In the genomic region with DNA sequence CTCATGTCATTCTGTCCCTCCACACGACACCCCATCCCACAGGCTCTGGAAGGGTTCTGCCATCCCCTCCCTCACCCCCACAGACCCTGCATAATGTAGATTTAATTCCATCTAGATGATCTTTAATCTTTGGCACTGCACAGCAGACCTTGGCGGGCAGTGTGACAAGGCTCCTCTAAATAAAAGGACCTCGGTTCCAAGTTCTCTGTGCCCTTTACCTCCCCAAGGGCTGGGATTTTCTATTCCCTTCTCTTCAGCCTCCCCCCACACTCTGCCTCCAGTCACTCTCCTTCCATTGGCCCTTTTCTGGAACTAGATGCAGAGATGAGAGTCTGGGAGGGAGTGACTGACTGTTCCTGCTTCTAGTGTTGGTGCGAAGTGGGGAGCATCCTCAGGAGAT, we compare ENCODE assay signal across 18 mouse cellular contexts. TPM values are rescaled to one million over a fixed set of nuclear protein-coding genes. Genes with fewer than 3 reads are reported as not detected.
DNase-seq lines count a peak whose midpoint lies in the region; ATAC-seq and TF ChIP-seq lines count a peak whose summit lies in the region.
"Had no signal": no experiment of that assay in that cellular context is flagged by ENCODE, and none has a peak within 500 bp of the region (broad histone marks: within the 10 kb centered on the region; RNA-seq: fewer than 3 reads in every experiment).

No protein-coding gene starts in this region.

- TF ChIP-seq CTCF in midbrain, postnatal 0 days (IDR thresholded peaks at IDR 0.05) = no peak

- WGBS in hindbrain, embryonic 14.5 days = 77% methylated on average over 4 of the region's 4 CpGs
- WGBS in hindbrain, embryonic 11.5 days = 94% methylated on average over 4 of the region's 4 CpGs
- WGBS in midbrain, embryonic 10.5 days = 76% methylated on average over 4 of the region's 4 CpGs
- 42% methylated on average over 4 of the region's 4 CpGs for WGBS in midbrain, postnatal 0 days
- WGBS in intestine, embryonic 15.5 days = 77% methylated on average over 4 of the region's 4 CpGs

- H3K36me3 ChIP-seq in hindbrain, embryonic 14.5 days (replicated peaks; ENCODE audit: control insufficient read depth, insufficient read depth) = no peaks in the 10 kb centered on the region
- no peaks in the 10 kb centered on the region for H3K36me3 ChIP-seq in hindbrain, embryonic 11.5 days (ENCODE audit: control insufficient read depth, insufficient read depth, low read length)
- no peaks in the 10 kb centered on the region for H3K36me3 ChIP-seq in midbrain, embryonic 10.5 days
- H3K36me3 ChIP-seq in midbrain, postnatal 0 days (ENCODE audit: insufficient read depth, low read length) = no peaks in the 10 kb centered on the region
- no peaks in the 10 kb centered on the region for H3K36me3 ChIP-seq in intestine, embryonic 15.5 days
- H3K36me3 ChIP-seq: forebrain, embryonic 12.5 days; limb, embryonic 10.5 days; neural tube, embryonic 12.5 days had no signal

- no peak overlapping the region for H3K4me2 ChIP-seq in hindbrain, embryonic 14.5 days (replicated peaks)
- no peak overlapping the region for H3K4me2 ChIP-seq in hindbrain, embryonic 11.5 days (replicated peaks; ENCODE audit: low read depth, low read length)
- H3K4me2 ChIP-seq in midbrain, postnatal 0 days (ENCODE audit: low read depth, low read length, poor library complexity, severe bottlenecking) = 0 out of 2 replicates have a peak overlapping the region, but pooled peaks have one; percentile 22
- H3K4me2 ChIP-seq in intestine, embryonic 15.5 days (replicated peaks) = no peak overlapping the region
- H3K4me2 ChIP-seq: forebrain, embryonic 12.5 days; neural tube, embryonic 12.5 days had no signal

- no peak overlapping the region for H3K27ac ChIP-seq in hindbrain, embryonic 14.5 days
- no peak overlapping the region for H3K27ac ChIP-seq in hindbrain, embryonic 11.5 days (ENCODE audit: low read depth, low read length)
- 0 out of 2 replicates have a peak overlapping the region, but pooled peaks have one; percentile 34 for H3K27ac ChIP-seq in midbrain, embryonic 10.5 days (replicated peaks)
- peak overlapping the region; percentile 39; the same call in 1 of the 2 replicates for H3K27ac ChIP-seq in midbrain, postnatal 0 days (ENCODE audit: low read depth, low read length)
- no peak overlapping the region for H3K27ac ChIP-seq in intestine, embryonic 15.5 days
- H3K27ac ChIP-seq: forebrain, embryonic 12.5 days; heart, adult 2 months; left cerebral cortex, adult 2 months; limb, embryonic 10.5 days; neural tube, embryonic 12.5 days had no signal

- peak; percentile 52 for DNase-seq in adrenal gland, adult 2 months
- DNase-seq in adrenal gland, postnatal 25 days = no peak
- DNase-seq in hindbrain, embryonic 14.5 days (ENCODE audit: low spot score) = no peak
- no peak for DNase-seq in hindbrain, embryonic 11.5 days (ENCODE audit: low spot score)
- DNase-seq in midbrain, embryonic 10.5 days (ENCODE audit: low spot score) = no peak
- no peak for DNase-seq in midbrain, postnatal 0 days (ENCODE audit: low spot score)
- no peak for DNase-seq in heart, adult 18-20 months
- DNase-seq: cerebellum, adult 11-12 months; liver, postnatal 0 days; thymus, postnatal 25 days had no signal

- no peaks in the 10 kb centered on the region for H3K9me3 ChIP-seq in hindbrain, embryonic 14.5 days (ENCODE audit: control insufficient read depth, low read length)
- no peaks in the 10 kb centered on the region for H3K9me3 ChIP-seq in hindbrain, embryonic 11.5 days (ENCODE audit: control insufficient read depth, low read length)
- no peaks in the 10 kb centered on the region for H3K9me3 ChIP-seq in midbrain, embryonic 10.5 days (replicated peaks)
- H3K9me3 ChIP-seq in midbrain, postnatal 0 days (ENCODE audit: low read length) = no peaks in the 10 kb centered on the region
- no peaks in the 10 kb centered on the region for H3K9me3 ChIP-seq in intestine, embryonic 15.5 days
- H3K9me3 ChIP-seq: forebrain, embryonic 12.5 days; limb, embryonic 10.5 days; neural tube, embryonic 12.5 days had no signal

- no peaks in the 10 kb centered on the region for H3K27me3 ChIP-seq in hindbrain, embryonic 14.5 days (ENCODE audit: control insufficient read depth, insufficient read depth, low read length)
- H3K27me3 ChIP-seq in hindbrain, embryonic 11.5 days (ENCODE audit: control insufficient read depth, insufficient read depth, low read length) = no peaks in the 10 kb centered on the region
- H3K27me3 ChIP-seq in midbrain, embryonic 10.5 days (ENCODE audit: low read depth, poor library complexity, severe bottlenecking) = no peaks in the 10 kb centered on the region
- H3K27me3 ChIP-seq in midbrain, postnatal 0 days (ENCODE audit: insufficient read depth, low read length) = no peaks in the 10 kb centered on the region
- no peaks in the 10 kb centered on the region for H3K27me3 ChIP-seq in intestine, embryonic 15.5 days (replicated peaks)
- H3K27me3 ChIP-seq: forebrain, embryonic 12.5 days; neural tube, embryonic 12.5 days; Patski had no signal

- no peak overlapping the region for H3K9ac ChIP-seq in hindbrain, embryonic 14.5 days
- no peak overlapping the region for H3K9ac ChIP-seq in hindbrain, embryonic 11.5 days (ENCODE audit: low read depth, low read length)
- H3K9ac ChIP-seq in midbrain, postnatal 0 days (replicated peaks; ENCODE audit: low read length, poor library complexity, severe bottlenecking) = no peak overlapping the region
- no peak overlapping the region for H3K9ac ChIP-seq in intestine, embryonic 15.5 days
- H3K9ac ChIP-seq: forebrain, embryonic 12.5 days; liver, postnatal 0 days; neural tube, embryonic 12.5 days had no signal

- no peak overlapping the region for H3K4me3 ChIP-seq in hindbrain, embryonic 14.5 days (replicated peaks; ENCODE audit: low read length)
- H3K4me3 ChIP-seq in hindbrain, embryonic 11.5 days (ENCODE audit: low read depth, low read length) = no peak overlapping the region
- H3K4me3 ChIP-seq in midbrain, embryonic 10.5 days = no peak overlapping the region
- no peak overlapping the region for H3K4me3 ChIP-seq in midbrain, postnatal 0 days (ENCODE audit: low read depth, low read length)
- no peak overlapping the region for H3K4me3 ChIP-seq in intestine, embryonic 15.5 days (replicated peaks)
- H3K4me3 ChIP-seq: forebrain, embryonic 12.5 days; heart, adult 2 months; left cerebral cortex, adult 2 months; limb, embryonic 10.5 days; neural tube, embryonic 12.5 days had no signal

- ATAC-seq in hindbrain, embryonic 14.5 days (ENCODE audit: low FRiP score) = peak; percentile 8; the same call in 1 of the 2 replicates
- no peak for ATAC-seq in hindbrain, embryonic 11.5 days (ENCODE audit: low FRiP score)
- no peak for ATAC-seq in midbrain, postnatal 0 days (ENCODE audit: low FRiP score)
- ATAC-seq in intestine, embryonic 15.5 days = no peak
- ATAC-seq: CD4-positive, CD25-positive, alpha-beta regulatory T cell, adult 4 months; Patski had no signal

- H3K4me1 ChIP-seq in hindbrain, embryonic 14.5 days (replicated peaks; ENCODE audit: control insufficient read depth, insufficient read depth, low read length) = no peaks in the 10 kb centered on the region
- no peaks in the 10 kb centered on the region for H3K4me1 ChIP-seq in hindbrain, embryonic 11.5 days (replicated peaks; ENCODE audit: control insufficient read depth, insufficient read depth, low read length)
- peaks cover 22% of the 10 kb centered on the region for H3K4me1 ChIP-seq in midbrain, embryonic 10.5 days
- H3K4me1 ChIP-seq in midbrain, postnatal 0 days (ENCODE audit: insufficient read depth, low read length) = peaks cover 11% of the 10 kb centered on the region; the same call in 1 of the 2 replicates
- 0 out of 2 replicates have a peak, but pooled peaks cover 3% of the 10 kb centered on the region for H3K4me1 ChIP-seq in intestine, embryonic 15.5 days (replicated peaks)
- H3K4me1 ChIP-seq: neural tube, embryonic 12.5 days had no signal

RNA-seq across cellular contexts. Expression of a gene that starts 33.3 kb away (rescaled TPM):
- 100 to 1,000 TPM; 137 to 190 TPM for total RNA-seq in adrenal gland, adult 2 months (2021)
- polyA plus RNA-seq in adrenal gland, adult 2 months (2012; rRNA removed) = 137 and 140 TPM in 2 replicates
- 52.2 and 64.0 TPM in 2 replicates for total RNA-seq in adrenal gland, postnatal 25 days (2021)
- polyA plus RNA-seq in hindbrain, embryonic 14.5 days (2014; fragmentation: Nextera tagmentation; extraction: Ambion mirVana) = 4.7 and 5.6 TPM in 2 replicates
- 6.5 and 7.5 TPM in 2 replicates for polyA plus RNA-seq in hindbrain, embryonic 11.5 days (2014; fragmentation: Nextera tagmentation; extraction: Ambion mirVana)
- polyA plus RNA-seq in midbrain, embryonic 10.5 days (2016; fragmentation: Nextera tagmentation; extraction: Ambion mirVana) = 6.9 and 7.5 TPM in 2 replicates
- 19.4 and 19.8 TPM in 2 replicates for total RNA-seq in midbrain, postnatal 0 days (2014; rRNA removed)
- polyA plus RNA-seq in midbrain, postnatal 0 days (2015; fragmentation: Nextera tagmentation; extraction: Ambion mirVana) = 7.5 and 8.0 TPM in 2 replicates
- total RNA-seq in heart, adult 18-20 months (2021) = 100 to 1,000 TPM; 423 to 471 TPM
- polyA plus RNA-seq in intestine, embryonic 15.5 days (2015; fragmentation: Nextera tagmentation; extraction: Ambion mirVana) = 11.4 and 12.1 TPM in 2 replicates
- polyA plus RNA-seq: CD4-positive, CD25-positive, alpha-beta regulatory T cell, adult 4 months had no signal

Comparison
In these comparisons a context has a peak if more than half of its experiments do, and no peak if none do; other contexts are left out.
1. H3K27ac ChIP-seq: peak in midbrain, embryonic 10.5 days (single experiment) and midbrain, postnatal 0 days (single experiment); none in hindbrain, embryonic 14.5 days (single experiment), hindbrain, embryonic 11.5 days (single experiment) and intestine, embryonic 15.5 days (single experiment).
2. RNA of a gene that starts 33.3 kb away (polyA plus RNA-seq): 137 to 140 TPM in adrenal gland, adult 2 months; 11.4 to 12.1 TPM in intestine, embryonic 15.5 days, 7.5 to 8.0 TPM in midbrain, postnatal 0 days, 6.9 to 7.5 TPM in midbrain, embryonic 10.5 days, 6.5 to 7.5 TPM in hindbrain, embryonic 11.5 days and 4.7 to 5.6 TPM in hindbrain, embryonic 14.5 days; every median in the first group is over 10 times any median in the second.